Mouse (Mus musculus) gastrocnemius, adult 18-20 months (tissue): ENCODE measurements around the gene Chpt1. TPM values are rescaled to one million over a fixed set of nuclear protein-coding genes. Genes with fewer than 3 reads are reported as not detected.

Experiments used
- DNase-seq: peaks from one replicate; pipeline ENCODE4 v3.0.0; 2021; ENCODE audit warnings: low spot score
- total RNA-seq, 2 experiments: library from RNA; stranded (reverse); gene quantifications; 2 replicates each; pipeline ENCODE4 v1.2.3; 2021

Chpt1 gene
- total RNA-seq, 2 experiments from 2014 or later, result 92.6 to 116 TPM

- DNase-seq, result no peak
Observed at GRCm38 (mm10) chr10:88407875-88408631, 95.8 kb downstream of the Chpt1 start.

GRCm38 (mm10) chr10:88405812-88406211 is 98.1 kb downstream of the Chpt1 start:
- peak; percentile 72 for DNase-seq

- no peak for DNase-seq
Observed at GRCm38 (mm10) chr10:88404220-88404619, 99.7 kb downstream of the Chpt1 start.

GRCm38 (mm10) chr10:88403021-88403420 is 100.9 kb downstream of the Chpt1 start:
- DNase-seq, result no peak

Other genes with a start within 250 kb of the Chpt1 start
- 1 to 10 TPM; 1.4 to 2.9 TPM for gene Dram1, start 125.0 kb downstream of the Chpt1 start, total RNA-seq
- gene Gnptab, start 124.9 kb downstream of the Chpt1 start, total RNA-seq, result 10 to 100 TPM; 18.8 to 19.9 TPM
- under 1 TPM in 1 of 2 experiments, not detected in 1; 0.24 TPM for gene Sycp3, start 44.5 kb downstream of the Chpt1 start, total RNA-seq
- gene Mybpc1, start 101.1 kb upstream of the Chpt1 start, total RNA-seq, result 1,000 to 10,000 TPM; 1,377 to 1,820 TPM
- under 1 TPM in 1 of 2 experiments, not detected in 1; 0.17 TPM for gene Spic, start 180.9 kb upstream of the Chpt1 start, total RNA-seq
- 10 to 100 TPM; 88.1 to 93.1 TPM for gene Arl1, start 226.8 kb upstream of the Chpt1 start, total RNA-seq